Mouse (Mus musculus) olfactory bulb, adult 2 months (tissue): ENCODE data around the gene Zfp449.

Experiments used
- CTCF ChIP-seq: fragments of 200-500 bp; IDR thresholded peaks from 2 replicates; pipeline ENCODE4 v1.5.1; 2012; ENCODE audit warnings: low read depth, mild to moderate bottlenecking, low read length, moderate library complexity; ENCODE audit not compliant: insufficient read depth
- POLR2A ChIP-seq: fragments of 200-500 bp; IDR thresholded peaks from 2 replicates; pipeline ENCODE4 v1.6.1; 2012; ENCODE audit warnings: mild to moderate bottlenecking, low read depth, low read length, moderate library complexity; ENCODE audit not compliant: insufficient read depth

DNA sequence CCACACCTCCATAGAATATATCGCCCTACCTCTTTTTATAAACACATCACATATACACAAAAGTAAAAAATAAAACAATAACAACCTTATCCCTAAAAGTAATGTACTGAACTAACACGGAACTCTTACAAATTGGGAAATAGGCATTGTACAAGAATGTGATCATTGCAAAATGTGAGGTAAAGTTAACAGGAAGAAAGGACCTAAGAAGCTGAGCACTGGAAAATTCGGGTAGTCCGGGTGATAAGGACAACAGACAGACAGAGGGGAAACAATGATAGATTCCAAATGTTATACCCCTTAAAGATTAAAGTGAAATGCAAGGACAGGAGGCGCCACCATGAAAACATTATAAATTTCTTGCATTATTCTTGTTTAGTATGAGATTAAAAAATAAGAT is 24.1 kb upstream of the Zfp449 start:
- TF ChIP-seq POLR2A, result no peak
- no peak for TF ChIP-seq CTCF
